Mouse (Mus musculus) midbrain, embryonic 12.5 days (tissue): ENCODE data around the gene Prkd3. TPM values are rescaled to one million over a fixed set of nuclear protein-coding genes. Genes with fewer than 3 reads are reported as not detected.

Source experiments
- ATAC-seq: fragments of 200-750 bp; cut with Nextera tagmentation; 2 replicates; pipeline ENCODE4 v1.8.0; 2017; ENCODE audit warnings: low read depth, moderate TSS enrichment, moderate library complexity; ENCODE audit not compliant: low FRiP score
- H3K27ac ChIP-seq: fragments of 300-500 bp; sonication (generic); replicated peaks from 2 replicates; pipeline ENCODE4 v1.5.1; 2016; ENCODE audit warnings: mild to moderate bottlenecking
- H3K27me3 ChIP-seq: fragments of 300-500 bp; sonication (generic); 2 replicates; pipeline ENCODE4 v1.6.1; 2016; ENCODE audit warnings: mild to moderate bottlenecking
- H3K36me3 ChIP-seq: fragments of 300-500 bp; sonication (generic); 2 replicates; pipeline ENCODE4 v1.6.1; 2016
- H3K4me1 ChIP-seq: fragments of 300-500 bp; sonication (generic); 2 replicates; pipeline ENCODE4 v1.6.1; 2016
- H3K4me2 ChIP-seq: fragments of 300-500 bp; sonication (generic); replicated peaks from 2 replicates; pipeline ENCODE4 v1.6.1; 2016; ENCODE audit warnings: mild to moderate bottlenecking, moderate library complexity
- H3K4me3 ChIP-seq: fragments of 300-500 bp; sonication (generic); 2 replicates; pipeline ENCODE4 v1.5.1; 2016; ENCODE audit warnings: mild to moderate bottlenecking
- H3K9ac ChIP-seq: fragments of 300-500 bp; sonication (generic); replicated peaks from 2 replicates; pipeline ENCODE4 v1.6.1; 2016; ENCODE audit warnings: mild to moderate bottlenecking, moderate library complexity
- H3K9me3 ChIP-seq: fragments of 300-500 bp; sonication (generic); 2 replicates; pipeline ENCODE4 v1.6.1; 2016; ENCODE audit warnings: mild to moderate bottlenecking
- WGBS: fragments of 180-500 bp; shearing (Covaris S2); methylation state at CpG from one replicate; pipeline ENCODE4 v1.1.7; 2016; 5-methylcytosine and 5-hydroxymethylcytosine counted together
- polyA plus RNA-seq: library from polyadenylated mRNA; unstranded; fragments of >200 nt; fragmentation: Nextera tagmentation; extraction: Ambion mirVana; gene quantifications from 2 replicates; pipeline ENCODE4 v1.2.1, GENCODE M21; 2016

Prkd3 gene
- polyA plus RNA-seq, 1 experiment from 2014 or later = 43.0 TPM

DNA sequence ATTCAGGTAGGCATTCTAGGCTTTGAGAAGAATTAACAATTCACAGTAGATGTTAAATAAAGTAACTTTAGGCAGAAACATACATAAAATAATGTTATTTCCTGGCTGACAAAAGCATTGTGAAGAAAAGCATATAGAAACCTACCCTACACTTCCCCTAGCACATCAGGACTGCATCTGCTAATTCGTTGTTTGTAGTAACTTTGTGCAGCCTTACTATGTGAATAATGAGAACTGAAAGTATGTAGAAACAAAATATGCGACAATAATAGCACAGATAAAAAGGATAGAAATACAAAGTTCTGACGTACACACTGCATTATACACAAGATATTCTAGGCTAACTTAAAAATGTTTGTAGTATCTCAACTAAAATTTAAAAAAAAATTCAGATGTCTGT, 21.4 kb downstream of the Prkd3 start:
- Histone ChIP-seq H3K4me2 (no peak overlapping the region), H3K4me3 (no peak overlapping the region), H3K27ac (no peak overlapping the region), H3K36me3 (no peaks in the 10 kb centered on the region), H3K4me1 (no peaks in the 10 kb centered on the region), H3K27me3 (no peaks in the 10 kb centered on the region), H3K9me3 (no peaks in the 10 kb centered on the region), H3K9ac (no peak overlapping the region)
- ATAC-seq = no peak
- WGBS = 93% methylated on average over 3 of the region's 3 CpGs

DNA sequence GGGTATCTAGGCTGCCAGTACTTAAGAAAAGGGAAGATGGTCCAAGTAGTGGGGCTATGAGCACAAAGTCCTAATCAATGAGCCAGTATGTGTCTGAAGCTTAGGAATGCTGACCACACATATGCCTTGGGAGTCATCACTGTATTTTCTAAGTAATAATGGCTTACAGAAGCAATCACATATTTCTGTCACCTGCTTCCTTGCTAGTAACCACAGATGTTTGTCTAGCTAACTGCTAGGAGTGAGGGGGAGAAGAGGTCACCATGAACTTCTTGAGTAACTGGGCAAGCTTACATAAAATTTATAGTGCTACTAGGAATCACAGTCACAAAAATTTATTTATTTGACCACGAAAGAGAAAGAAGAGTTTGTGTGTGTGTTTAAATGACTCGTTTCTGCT, 22.5 kb downstream of the Prkd3 start:
- Histone ChIP-seq H3K4me3 (no peak overlapping the region), H3K36me3 (no peaks in the 10 kb centered on the region), H3K27me3 (no peaks in the 10 kb centered on the region), H3K4me1 (no peaks in the 10 kb centered on the region; the same call in 1 of the 2 replicates), H3K4me2 (no peak overlapping the region), H3K9me3 (no peaks in the 10 kb centered on the region), H3K27ac (no peak overlapping the region), H3K9ac (no peak overlapping the region)
- WGBS = 89% methylated on average over 2 of the region's 2 CpGs
- no peak for ATAC-seq

DNA sequence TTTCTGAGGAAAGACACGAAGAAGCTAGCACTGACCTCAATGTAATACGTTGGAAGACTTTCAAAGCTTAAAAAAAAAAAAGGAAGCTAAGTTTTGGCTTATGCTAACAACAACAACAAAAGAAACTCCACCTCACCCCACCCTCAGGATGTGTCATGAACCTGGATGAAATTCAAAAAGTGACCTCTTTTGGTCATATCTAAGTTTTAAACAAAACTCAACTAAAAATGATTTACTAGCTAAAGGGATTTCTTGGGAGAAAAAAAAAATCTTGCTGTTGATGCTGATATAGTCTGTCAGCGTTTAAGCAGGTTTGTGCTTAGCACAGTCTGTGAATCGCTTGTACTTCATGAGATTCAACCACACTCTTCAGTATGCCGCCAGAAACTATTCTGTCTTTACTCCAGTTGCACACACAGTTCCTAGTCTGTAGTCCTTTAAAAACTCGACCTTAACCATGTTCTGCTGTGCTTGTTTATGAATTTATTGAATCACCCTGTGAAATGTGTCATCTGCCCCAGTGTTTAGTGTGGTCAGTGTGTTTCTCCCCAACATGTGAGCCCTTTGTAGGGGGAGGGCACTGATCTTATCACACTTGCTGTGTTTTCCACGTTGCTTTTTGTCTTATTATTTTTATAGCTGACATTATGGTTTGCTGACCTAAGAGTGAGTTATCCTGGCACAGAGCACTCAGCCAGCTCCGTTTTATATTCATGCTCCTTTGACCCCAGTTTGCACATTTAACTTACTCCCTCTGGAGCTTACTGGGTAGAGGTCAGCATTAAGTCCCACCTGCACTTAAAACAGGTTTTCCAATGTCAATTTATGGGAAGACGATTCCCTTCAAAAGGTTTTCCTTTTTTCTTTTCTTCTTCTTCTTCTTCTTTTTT, 25.4 kb downstream of the Prkd3 start:
- no peaks in the 10 kb centered on the region for H3K27me3 ChIP-seq
- H3K36me3 ChIP-seq = no peaks in the 10 kb centered on the region
- no peak overlapping the region for H3K9ac ChIP-seq
- no peak overlapping the region for H3K27ac ChIP-seq
- no peaks in the 10 kb centered on the region; the same call in 1 of the 2 replicates for H3K4me1 ChIP-seq
- no peak overlapping the region for H3K4me2 ChIP-seq
- H3K4me3 ChIP-seq = no peak overlapping the region
- 81% methylated on average over 9 of the region's 9 CpGs for WGBS
- no peak for ATAC-seq
- H3K9me3 ChIP-seq = no peaks in the 10 kb centered on the region

DNA sequence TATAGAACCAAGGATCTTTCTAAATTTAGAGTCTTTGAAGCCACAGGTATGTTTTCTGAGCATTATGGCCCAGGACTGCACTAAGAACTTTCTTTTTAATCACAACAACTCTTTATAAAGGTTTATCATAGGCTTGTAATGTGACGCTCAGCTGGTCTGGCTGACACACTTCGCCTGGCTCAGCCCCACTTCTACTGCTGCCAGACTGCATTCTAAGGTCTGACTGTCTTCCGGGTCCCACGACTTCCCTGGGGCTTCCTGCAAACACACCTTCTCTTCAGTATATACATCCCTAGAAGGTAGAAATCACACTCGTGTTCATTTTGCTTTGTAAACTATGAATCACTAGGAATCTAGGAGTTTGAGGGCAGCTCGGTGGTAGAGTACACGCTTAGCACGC, 26.2 kb downstream of the Prkd3 start:
- no peak overlapping the region for H3K4me2 ChIP-seq
- H3K36me3 ChIP-seq = no peaks in the 10 kb centered on the region
- H3K27me3 ChIP-seq = no peaks in the 10 kb centered on the region
- no peak overlapping the region for H3K9ac ChIP-seq
- 88% methylated on average over 8 of the region's 8 CpGs for WGBS
- H3K4me3 ChIP-seq = no peak overlapping the region
- no peak overlapping the region for H3K27ac ChIP-seq
- H3K9me3 ChIP-seq = no peaks in the 10 kb centered on the region
- ATAC-seq = no peak
- H3K4me1 ChIP-seq = no peaks in the 10 kb centered on the region; the same call in 1 of the 2 replicates

DNA sequence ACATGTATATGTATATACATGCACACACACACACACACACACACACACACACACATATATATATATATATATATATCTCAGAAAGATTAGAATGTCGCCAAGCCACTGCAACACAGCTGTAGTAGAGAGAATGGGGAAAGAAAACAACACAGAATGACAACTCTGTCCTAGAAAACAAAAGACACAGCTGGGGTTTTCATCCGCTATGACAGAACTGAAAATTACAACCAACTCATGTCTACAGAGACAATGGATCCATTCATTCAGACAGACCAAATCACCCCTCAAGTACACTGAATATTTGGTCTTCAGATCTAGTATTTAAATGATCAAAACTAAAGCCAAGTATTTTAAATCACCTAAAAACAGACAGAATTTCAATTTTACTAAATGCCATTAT, 26.9 kb downstream of the Prkd3 start:
- Histone ChIP-seq H3K9me3 (no peaks in the 10 kb centered on the region), H3K4me2 (no peak overlapping the region), H3K27me3 (no peaks in the 10 kb centered on the region), H3K36me3 (no peaks in the 10 kb centered on the region), H3K4me1 (no peaks in the 10 kb centered on the region; the same call in 1 of the 2 replicates), H3K9ac (no peak overlapping the region), H3K27ac (no peak overlapping the region), H3K4me3 (no peak overlapping the region)
- no peak for ATAC-seq
- WGBS = 83% methylated on average over 2 of the region's 2 CpGs

DNA sequence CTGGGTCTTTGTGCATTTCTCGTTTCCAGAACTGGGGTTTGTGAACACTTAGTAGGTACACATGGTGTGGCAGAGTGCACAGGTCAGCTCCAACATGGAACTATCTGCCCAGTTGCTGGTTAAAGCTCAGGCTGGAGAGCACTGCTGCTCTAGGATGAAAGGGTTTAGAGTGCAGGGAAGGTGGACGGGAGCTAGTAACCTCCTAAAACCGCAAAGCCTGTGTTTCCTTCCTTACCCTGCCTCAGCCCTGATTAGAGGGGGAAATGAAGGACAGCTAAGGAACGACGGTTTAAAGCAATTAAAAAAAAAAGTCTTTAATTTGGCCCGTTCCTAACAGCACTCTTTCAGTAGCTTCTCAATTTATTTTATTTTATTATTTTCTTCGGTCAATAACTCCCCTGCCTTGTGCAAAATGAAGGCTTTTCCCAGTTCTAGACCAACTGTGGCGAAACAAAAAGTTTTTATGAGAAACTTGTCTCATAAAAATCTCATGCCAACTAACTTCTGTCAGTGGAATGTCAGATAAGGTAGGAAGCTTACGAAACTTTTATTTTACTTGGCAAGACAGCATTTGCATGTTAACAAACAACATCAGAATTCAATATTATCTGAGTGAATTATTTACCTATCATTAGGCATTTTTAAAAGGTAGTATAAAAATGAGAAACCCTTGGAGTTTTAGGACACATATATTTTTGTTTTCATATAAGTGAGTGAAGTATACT, 28.2 kb downstream of the Prkd3 start:
- Histone ChIP-seq H3K4me1 (no peaks in the 10 kb centered on the region; the same call in 1 of the 2 replicates), H3K27ac (no peak overlapping the region), H3K4me2 (no peak overlapping the region), H3K9me3 (no peaks in the 10 kb centered on the region), H3K27me3 (no peaks in the 10 kb centered on the region), H3K9ac (no peak overlapping the region), H3K4me3 (no peak overlapping the region), H3K36me3 (no peaks in the 10 kb centered on the region)
- no peak for ATAC-seq
- 88% methylated on average over 9 of the region's 9 CpGs for WGBS

DNA sequence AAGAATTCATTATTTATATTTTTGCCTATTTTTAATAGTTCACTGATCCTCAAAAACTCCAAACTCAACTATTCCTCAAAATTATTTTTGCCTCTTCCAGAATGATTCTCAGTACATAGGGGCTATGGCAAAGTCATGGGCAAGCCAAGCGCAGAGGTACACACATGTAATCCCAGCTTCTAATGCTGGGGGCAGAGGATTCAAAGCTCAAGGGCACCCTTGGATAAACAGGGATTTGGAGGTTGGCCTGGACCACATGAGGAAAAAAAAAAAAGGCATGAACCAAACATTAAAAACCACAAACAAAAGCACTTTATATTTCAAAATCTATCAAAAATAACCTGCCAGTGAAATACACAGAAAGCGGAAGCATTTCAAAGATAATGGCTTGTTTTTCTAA, 29.1 kb downstream of the Prkd3 start:
- no peak overlapping the region for H3K27ac ChIP-seq
- no peak overlapping the region for H3K4me2 ChIP-seq
- H3K4me3 ChIP-seq = no peak overlapping the region
- no peaks in the 10 kb centered on the region for H3K36me3 ChIP-seq
- H3K27me3 ChIP-seq = no peaks in the 10 kb centered on the region
- no peak for ATAC-seq
- no peak overlapping the region for H3K9ac ChIP-seq
- no peaks in the 10 kb centered on the region; the same call in 1 of the 2 replicates for H3K4me1 ChIP-seq
- no peaks in the 10 kb centered on the region for H3K9me3 ChIP-seq
- 95% methylated on average over 2 of the region's 2 CpGs for WGBS

DNA sequence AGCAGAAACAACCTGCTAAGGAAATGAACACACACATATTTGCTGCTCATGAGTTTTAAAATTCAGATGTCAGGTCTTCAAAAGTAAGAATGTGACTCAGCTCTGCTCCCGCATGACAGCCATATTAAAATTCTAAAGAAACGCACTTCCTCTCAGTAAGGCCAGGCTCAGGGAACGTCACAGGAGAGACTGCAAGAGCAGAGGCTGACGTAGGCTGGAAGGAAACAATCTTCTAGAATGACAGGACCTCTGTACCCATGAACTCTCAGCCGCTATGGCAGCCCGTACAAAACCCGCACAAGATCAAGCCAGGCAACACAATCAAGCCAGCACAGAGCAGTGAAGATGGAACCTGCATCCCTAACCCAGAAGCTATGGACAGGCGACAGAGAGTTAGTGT, 31.6 kb downstream of the Prkd3 start:
- Histone ChIP-seq H3K4me3 (no peak overlapping the region), H3K27me3 (no peaks in the 10 kb centered on the region), H3K36me3 (peaks cover 3% of the 10 kb centered on the region; the same call in 1 of the 2 replicates), H3K4me2 (no peak overlapping the region), H3K27ac (no peak overlapping the region), H3K9ac (no peak overlapping the region), H3K4me1 (no peaks in the 10 kb centered on the region; the same call in 1 of the 2 replicates), H3K9me3 (no peaks in the 10 kb centered on the region)
- 81% methylated on average over 8 of the region's 8 CpGs for WGBS
- ATAC-seq = no peak

DNA sequence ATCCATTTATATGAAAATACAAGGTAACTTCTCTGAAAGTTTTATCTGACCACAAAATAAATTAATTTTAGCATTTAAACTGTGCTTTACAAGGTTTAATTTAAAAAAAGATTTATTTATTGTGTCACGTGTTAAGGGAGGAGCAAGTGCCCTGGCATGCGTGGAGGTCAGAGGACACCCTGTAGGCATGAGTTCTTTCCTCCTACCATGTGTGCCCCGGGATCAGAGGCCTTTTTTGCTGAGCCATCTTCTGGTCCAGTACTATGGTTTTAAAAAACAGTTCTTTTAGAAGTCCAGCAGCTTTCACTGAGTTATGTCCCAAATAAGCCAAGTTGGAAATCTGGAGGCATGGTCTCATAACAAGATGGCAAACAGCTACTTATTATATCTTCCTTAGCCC, 36.9 kb downstream of the Prkd3 start:
- 93% methylated on average over 3 of the region's 3 CpGs for WGBS

DNA sequence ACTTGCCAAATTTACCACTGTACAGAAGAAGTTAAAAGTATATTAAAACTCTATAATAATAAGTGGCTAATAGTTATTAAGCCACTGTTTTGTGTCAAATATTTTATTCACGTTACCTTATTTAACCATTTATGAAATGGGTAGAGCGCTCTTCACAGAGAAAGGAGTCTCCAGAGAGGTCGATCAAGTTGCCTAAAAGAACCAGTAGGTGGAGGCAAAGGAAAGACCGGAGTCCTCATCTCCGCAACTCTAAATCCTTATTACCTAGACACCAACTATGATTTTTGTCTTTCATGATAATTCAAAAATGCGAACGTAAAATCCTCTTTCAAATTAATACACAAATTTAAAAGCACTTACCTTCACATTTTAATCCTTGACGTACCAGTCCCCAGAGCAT, 37.5 kb downstream of the Prkd3 start:
- no peaks in the 10 kb centered on the region for H3K9me3 ChIP-seq
- no peak overlapping the region for H3K27ac ChIP-seq
- H3K4me2 ChIP-seq = no peak overlapping the region
- H3K9ac ChIP-seq = no peak overlapping the region
- ATAC-seq = no peak
- 94% methylated on average over 8 of the region's 8 CpGs for WGBS
- peaks cover 27% of the 10 kb centered on the region for H3K36me3 ChIP-seq
- no peaks in the 10 kb centered on the region for H3K27me3 ChIP-seq
- no peak overlapping the region for H3K4me3 ChIP-seq
- H3K4me1 ChIP-seq = no peaks in the 10 kb centered on the region

More for the DNA sequence above, 36.9 kb downstream of the Prkd3 start:
- no peaks in the 10 kb centered on the region for H3K4me1 ChIP-seq
- no peak overlapping the region for H3K4me3 ChIP-seq
- H3K9me3 ChIP-seq = no peaks in the 10 kb centered on the region
- ATAC-seq = no peak
- no peak overlapping the region for H3K27ac ChIP-seq
- peaks cover 27% of the 10 kb centered on the region for H3K36me3 ChIP-seq
- no peak overlapping the region for H3K9ac ChIP-seq
- H3K4me2 ChIP-seq = no peak overlapping the region
- H3K27me3 ChIP-seq = no peaks in the 10 kb centered on the region

DNA sequence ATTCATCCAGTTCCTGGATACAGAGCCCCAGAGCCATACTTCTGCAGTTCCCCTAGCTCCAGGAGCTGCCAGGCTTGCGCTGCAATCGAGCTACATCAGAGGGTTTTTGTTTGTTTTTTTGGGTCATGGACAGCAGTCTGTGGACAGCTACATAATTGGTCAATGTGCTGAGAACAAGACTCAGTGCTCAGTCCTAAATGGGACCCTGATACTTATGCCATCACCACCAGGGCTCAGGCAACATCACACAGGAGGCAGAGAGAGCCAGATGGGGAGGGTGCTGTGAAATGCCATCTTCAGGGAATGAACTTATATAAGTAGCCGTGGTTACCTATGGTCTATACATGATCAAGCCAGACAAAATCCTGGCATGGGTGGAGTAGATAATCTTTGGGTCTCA, 52.1 kb downstream of the Prkd3 start:
- Histone ChIP-seq H3K4me1 (no peaks in the 10 kb centered on the region), H3K4me2 (no peak overlapping the region), H3K4me3 (no peak overlapping the region), H3K9me3 (no peaks in the 10 kb centered on the region), H3K27me3 (no peaks in the 10 kb centered on the region), H3K9ac (no peak overlapping the region), H3K36me3 (peaks cover 46% of the 10 kb centered on the region), H3K27ac (no peak overlapping the region)
- 87% methylated on average over 3 of the region's 3 CpGs for WGBS
- ATAC-seq = no peak

DNA sequence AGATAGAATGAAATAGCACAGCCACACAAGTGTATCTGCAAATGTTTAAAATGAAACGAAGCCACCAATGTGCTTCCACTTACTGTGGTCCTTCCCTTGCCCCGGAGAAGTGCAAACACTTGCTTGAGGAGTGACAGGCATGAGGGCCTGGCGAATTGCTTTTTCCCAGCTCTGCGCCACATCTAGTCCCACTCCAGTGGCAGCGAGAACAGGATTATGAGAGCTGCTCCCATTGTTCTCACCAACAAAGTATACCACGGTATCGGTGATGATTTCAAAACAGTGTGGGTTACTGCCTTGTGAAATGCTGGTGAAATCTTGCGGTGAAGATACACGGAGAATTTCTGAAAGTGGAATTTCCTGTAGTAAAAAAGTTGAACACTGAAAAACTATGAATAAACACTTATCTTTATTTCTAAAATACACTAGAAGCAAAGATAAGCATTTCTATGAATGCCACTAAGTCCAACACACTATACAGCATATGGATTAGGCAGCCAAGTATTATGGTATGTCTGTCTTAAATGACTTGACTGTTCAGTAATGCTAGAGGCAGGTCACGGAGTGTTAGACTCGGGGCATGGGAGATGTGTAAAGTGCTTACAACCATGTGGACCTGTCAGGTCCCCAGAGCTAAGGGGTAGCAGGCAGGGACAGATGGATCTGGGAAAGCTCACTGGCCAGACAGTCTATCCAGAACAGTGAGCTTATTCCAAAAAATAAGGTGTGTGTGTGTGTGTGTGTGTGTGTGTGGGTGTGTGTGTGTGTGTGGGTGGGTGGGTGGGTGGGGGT, 54.3 kb downstream of the Prkd3 start:
- H3K27ac ChIP-seq = no peak overlapping the region
- H3K9ac ChIP-seq = no peak overlapping the region
- no peaks in the 10 kb centered on the region for H3K27me3 ChIP-seq
- no peaks in the 10 kb centered on the region for H3K9me3 ChIP-seq
- H3K36me3 ChIP-seq = peaks cover 45% of the 10 kb centered on the region
- ATAC-seq = no peak
- H3K4me3 ChIP-seq = no peak overlapping the region
- no peaks in the 10 kb centered on the region for H3K4me1 ChIP-seq
- no peak overlapping the region for H3K4me2 ChIP-seq
- 91% methylated on average over 11 of the region's 11 CpGs for WGBS
